Mouse (Mus musculus) embryonic facial prominence, embryonic 12.5 days (tissue): ENCODE measurements around the gene Zfp839. TPM values are rescaled to one million over a fixed set of nuclear protein-coding genes. Genes with fewer than 3 reads are reported as not detected.
A peak's percentile ranks its signal among the peaks of the same experiment; 100 is the strongest.
"Not testable (repeated sequence)": the region's sequence is repeated elsewhere in the genome, so short reads cannot be mapped to it uniquely, and the experiment has no call there.

Source experiments
- ATAC-seq: fragments of 200-750 bp; cut with Nextera tagmentation; 2 replicates; pipeline ENCODE4 v1.8.0; 2017; ENCODE audit not compliant: insufficient number of reproducible peaks, insufficient read depth, low FRiP score, low TSS enrichment
- H3K27ac ChIP-seq: fragments of 300-500 bp; sonication (generic); 2 replicates; pipeline ENCODE4 v1.5.1; 2016; ENCODE audit warnings: mild to moderate bottlenecking
- H3K27me3 ChIP-seq: fragments of 300-500 bp; sonication (generic); 2 replicates; pipeline ENCODE4 v1.6.1; 2016; ENCODE audit warnings: mild to moderate bottlenecking, moderate library complexity
- H3K36me3 ChIP-seq: fragments of 300-500 bp; sonication (generic); 2 replicates; pipeline ENCODE4 v1.6.1; 2016; ENCODE audit warnings: mild to moderate bottlenecking
- H3K4me1 ChIP-seq: fragments of 300-500 bp; sonication (generic); 2 replicates; pipeline ENCODE4 v1.6.1; 2016
- H3K4me2 ChIP-seq: fragments of 300-500 bp; sonication (generic); replicated peaks from 2 replicates; pipeline ENCODE4 v1.6.1; 2016; ENCODE audit warnings: mild to moderate bottlenecking, moderate library complexity
- H3K4me3 ChIP-seq: fragments of 300-500 bp; sonication (generic); 2 replicates; pipeline ENCODE4 v1.5.1; 2016; ENCODE audit warnings: mild to moderate bottlenecking
- H3K9ac ChIP-seq: fragments of 300-500 bp; sonication (generic); 2 replicates; pipeline ENCODE4 v1.6.1; 2016; ENCODE audit warnings: mild to moderate bottlenecking, moderate library complexity
- H3K9me3 ChIP-seq: fragments of 300-500 bp; sonication (generic); 2 replicates; pipeline ENCODE4 v1.6.1; 2016; ENCODE audit warnings: mild to moderate bottlenecking, moderate library complexity
- WGBS: fragments of 180-500 bp; shearing (Covaris S2); methylation state at CpG from one replicate; pipeline ENCODE4 v1.1.7; 2016; 5-methylcytosine and 5-hydroxymethylcytosine counted together
- polyA plus RNA-seq: library from polyadenylated mRNA; unstranded; fragments of >200 nt; fragmentation: Nextera tagmentation; extraction: Ambion mirVana; gene quantifications from 2 replicates; pipeline ENCODE4 v1.2.1, GENCODE M21; 2016

The Zfp839 gene
- polyA plus RNA-seq, 1 experiment from 2014 or later, result 9.0 TPM

DNA sequence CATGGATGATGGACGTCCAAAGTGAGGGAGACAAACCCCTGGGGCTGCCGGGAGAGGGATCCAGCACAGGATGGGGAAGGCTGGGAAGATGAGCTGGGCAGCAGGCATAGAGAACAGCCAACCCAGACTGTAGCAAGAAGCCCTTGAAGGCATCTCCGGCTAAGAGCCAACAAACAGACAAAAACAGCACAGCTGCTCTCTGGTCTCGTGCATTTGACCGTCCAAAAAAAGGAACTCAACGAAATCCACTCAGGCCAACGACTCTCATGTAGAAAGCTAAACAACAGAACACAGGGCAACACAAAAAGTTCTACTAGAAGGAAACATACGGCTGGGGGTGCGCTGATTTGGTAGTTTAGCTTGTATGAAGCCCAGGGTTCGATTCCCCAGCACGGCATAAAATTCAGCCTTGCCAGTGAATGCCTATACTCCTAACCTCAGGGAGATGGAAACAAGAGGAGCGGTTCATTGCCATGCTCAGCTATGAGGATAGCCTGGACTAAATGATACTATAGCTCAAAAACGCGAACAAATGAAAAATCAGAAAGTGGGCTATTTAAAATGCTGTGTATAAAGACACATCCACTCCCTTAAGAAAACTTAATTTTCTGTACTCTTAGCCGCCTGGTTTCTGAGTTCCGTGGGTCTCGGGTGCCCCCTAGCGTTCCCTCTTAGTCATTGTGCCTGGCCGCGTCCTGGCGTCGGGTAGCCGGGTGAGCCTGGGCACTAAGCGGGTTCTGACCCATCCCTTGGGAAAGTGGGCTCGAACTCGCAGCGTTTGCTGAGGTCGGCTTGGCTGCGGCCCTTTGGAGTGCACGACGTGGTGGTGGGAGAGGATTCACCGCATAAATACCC lies 6.6 kb upstream of the Zfp839 start:
- Histone ChIP-seq H3K27ac (no peak overlapping the region), H3K4me1 (peaks cover 10% of the 10 kb centered on the region; the same call in 1 of the 2 replicates), H3K4me2 (peak overlapping the region; percentile 59), H3K4me3 (peak overlapping the region; percentile 47), H3K9me3 (no peaks in the 10 kb centered on the region), H3K36me3 (no peaks in the 10 kb centered on the region), H3K27me3 (0 out of 2 replicates have a peak, but pooled peaks cover 6% of the 10 kb centered on the region), H3K9ac (peak overlapping the region; percentile 43)
- no peak for ATAC-seq
- 18% methylated on average over 32 of the region's 32 CpGs for WGBS

DNA sequence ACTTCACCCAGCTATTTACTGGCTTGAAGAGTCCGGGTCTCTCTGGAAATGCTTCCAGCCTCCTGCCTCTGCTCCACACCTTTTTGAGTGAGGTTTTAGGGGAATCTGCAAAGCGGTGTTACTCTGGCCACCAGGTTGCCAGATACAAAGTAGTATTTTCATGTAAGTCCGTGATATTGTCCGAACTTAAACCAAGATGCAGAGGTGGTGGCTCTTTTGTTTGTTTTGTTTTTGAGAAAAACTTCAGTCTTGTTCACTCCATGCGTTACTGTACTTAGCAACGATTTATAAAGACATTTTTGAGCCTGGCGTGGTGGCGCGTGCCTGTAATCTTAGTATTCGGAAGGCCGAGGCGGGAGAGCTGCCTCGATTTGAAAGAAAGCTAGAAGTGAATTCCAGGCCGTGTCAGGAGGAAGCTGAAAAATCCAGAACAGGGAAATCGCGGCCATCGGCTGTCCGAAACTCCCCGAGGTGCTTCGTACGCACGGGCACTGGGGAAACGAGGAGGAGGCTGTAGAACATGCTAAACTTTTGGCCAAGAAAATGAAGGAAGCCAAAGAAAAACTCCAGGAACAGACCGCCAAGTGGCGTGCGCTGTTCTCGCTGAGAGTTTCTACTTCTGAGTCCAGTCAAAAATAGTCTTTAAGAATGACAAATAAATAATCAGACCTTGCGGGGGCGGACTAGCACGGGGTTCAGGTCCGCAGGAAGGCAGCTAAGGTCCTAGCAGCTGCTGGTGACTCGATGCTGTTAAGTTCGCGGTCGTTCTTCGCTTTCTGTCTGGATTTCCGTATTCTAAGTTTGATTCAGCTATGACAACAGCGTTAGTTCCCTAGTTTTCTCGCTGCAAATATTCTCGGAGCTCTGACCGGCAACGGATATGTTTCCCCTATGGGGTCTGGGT lies 5.6 kb upstream of the Zfp839 start:
- 0 out of 2 replicates have a peak, but pooled peaks cover 6% of the 10 kb centered on the region for H3K27me3 ChIP-seq
- 0 out of 2 replicates have a peak overlapping the region, but pooled peaks have one; percentile 43 for H3K27ac ChIP-seq
- H3K4me3 ChIP-seq, result peak overlapping the region; percentile 47
- no peak for ATAC-seq
- WGBS, result 1% methylated on average over 42 of the region's 42 CpGs
- peaks cover 10% of the 10 kb centered on the region; the same call in 1 of the 2 replicates for H3K4me1 ChIP-seq
- peak overlapping the region; percentile 47 for H3K9ac ChIP-seq
- H3K36me3 ChIP-seq, result no peaks in the 10 kb centered on the region
- H3K4me2 ChIP-seq, result peak overlapping the region; percentile 59
- no peaks in the 10 kb centered on the region for H3K9me3 ChIP-seq

DNA sequence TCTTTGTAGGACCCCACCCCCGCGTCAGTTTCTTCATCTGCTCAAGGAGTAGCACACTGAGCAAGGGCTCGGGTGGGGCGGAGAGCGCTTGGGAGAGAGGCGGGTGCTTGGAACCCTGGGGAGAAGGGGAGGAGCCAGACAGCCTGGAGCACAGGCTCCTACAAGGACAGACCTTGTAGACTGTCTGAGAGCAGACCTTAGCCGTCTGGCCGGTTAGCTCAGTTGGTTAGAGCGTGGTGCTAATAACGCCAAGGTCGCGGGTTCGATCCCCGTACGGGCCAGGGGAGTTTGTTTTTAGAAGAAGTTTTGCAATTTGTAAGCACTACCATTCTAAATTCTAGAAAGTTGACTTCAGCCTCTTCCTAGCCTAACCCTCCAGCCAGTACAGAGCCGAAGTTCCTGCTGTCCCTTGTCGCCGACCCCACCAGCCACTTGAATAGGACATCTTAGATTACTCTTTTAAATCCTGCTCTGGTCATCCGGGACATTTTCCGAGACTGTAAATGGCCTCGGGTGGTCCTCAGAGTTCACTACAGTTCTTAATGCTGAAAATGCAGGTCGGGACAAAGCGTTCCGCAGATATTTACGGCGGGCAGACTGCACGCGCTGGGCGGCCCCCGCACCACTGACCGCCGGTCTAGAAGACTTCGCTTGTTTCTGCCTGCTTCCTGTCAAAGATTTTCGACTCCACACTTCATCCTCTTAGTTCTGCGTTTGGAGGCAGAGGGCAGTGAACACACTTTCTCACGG lies 4.7 kb upstream of the Zfp839 start:
- H3K9me3 ChIP-seq, result no peaks in the 10 kb centered on the region
- under 1% methylated on average over 36 of the region's 36 CpGs for WGBS
- 0 out of 2 replicates have a peak overlapping the region, but pooled peaks have one; percentile 43 for H3K27ac ChIP-seq
- peak; percentile 82 for ATAC-seq
- H3K4me1 ChIP-seq, result peaks cover 6% of the 10 kb centered on the region; the same call in 1 of the 2 replicates
- no peaks in the 10 kb centered on the region for H3K36me3 ChIP-seq
- peak overlapping the region; percentile 47 for H3K4me3 ChIP-seq
- H3K27me3 ChIP-seq, result 0 out of 2 replicates have a peak, but pooled peaks cover 6% of the 10 kb centered on the region
- peak overlapping the region; percentile 47 for H3K9ac ChIP-seq
- H3K4me2 ChIP-seq, result peak overlapping the region; percentile 59

DNA sequence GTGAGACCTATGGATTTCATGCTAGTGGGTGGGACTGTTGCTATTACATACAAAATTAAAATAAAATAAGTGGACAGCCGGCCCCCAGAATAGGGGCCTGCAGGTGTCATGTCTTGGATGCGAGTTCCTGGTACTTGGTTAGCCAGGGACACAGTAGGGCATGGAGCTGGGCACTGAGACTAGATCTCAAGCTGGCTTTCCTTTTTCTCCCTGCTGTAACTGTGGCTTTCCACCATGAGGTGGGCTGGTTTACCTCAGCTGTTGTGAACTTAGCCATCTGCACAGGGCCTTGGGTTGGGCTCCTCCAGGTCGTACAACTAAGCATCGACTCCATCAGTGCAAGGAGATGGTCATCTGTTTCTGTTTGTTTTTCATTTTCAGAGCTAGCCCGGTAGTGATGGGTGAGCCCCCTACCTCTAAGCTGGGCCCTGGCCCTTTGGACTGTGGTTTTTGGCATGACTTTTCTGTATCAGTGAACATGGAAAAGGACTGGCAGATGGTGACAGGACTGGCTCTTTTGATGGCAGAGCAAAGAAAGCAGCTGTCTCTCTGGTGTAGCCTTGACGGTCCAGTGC lies 3.8 kb upstream of the Zfp839 start:
- no peak for ATAC-seq
- WGBS, result 72% methylated on average over 6 of the region's 6 CpGs
- peak overlapping the region; percentile 31; the same call in 1 of the 2 replicates for H3K9ac ChIP-seq
- H3K36me3 ChIP-seq, result no peaks in the 10 kb centered on the region
- peak overlapping the region; percentile 47 for H3K4me3 ChIP-seq
- peak overlapping the region; percentile 59 for H3K4me2 ChIP-seq
- 0 out of 2 replicates have a peak, but pooled peaks cover 6% of the 10 kb centered on the region for H3K27me3 ChIP-seq
- no peaks in the 10 kb centered on the region for H3K9me3 ChIP-seq
- peaks cover 12% of the 10 kb centered on the region for H3K4me1 ChIP-seq
- no peak overlapping the region for H3K27ac ChIP-seq

DNA sequence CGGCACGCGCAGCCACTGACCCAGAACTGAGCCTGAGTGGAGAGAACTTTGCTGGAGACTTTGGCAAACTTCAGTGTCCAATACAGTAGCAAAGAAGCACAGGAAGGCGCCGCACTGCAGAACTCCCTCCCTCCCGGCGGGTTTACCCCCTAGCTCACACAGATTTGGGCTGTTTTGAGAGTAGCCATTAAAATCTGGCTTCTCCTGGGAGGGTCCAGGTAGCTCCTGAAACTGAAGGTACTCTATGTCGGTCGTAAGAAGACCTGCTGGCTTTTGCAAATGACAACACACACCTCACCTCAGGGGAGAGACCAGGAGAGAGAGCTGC lies 840 bp downstream of the Zfp839 start:
- Histone ChIP-seq H3K36me3 (peaks cover 13% of the 10 kb centered on the region), H3K4me2 (peak overlapping the region; percentile 79), H3K9me3 (no peaks in the 10 kb centered on the region), H3K9ac (peak overlapping the region; percentile 95), H3K4me3 (peak overlapping the region; percentile 93), H3K27me3 (0 out of 2 replicates have a peak, but pooled peaks cover 5% of the 10 kb centered on the region), H3K4me1 (peaks cover 12% of the 10 kb centered on the region), H3K27ac (peak overlapping the region; percentile 80)
- no peak for ATAC-seq
- WGBS, result 17% methylated on average over 9 of the region's 9 CpGs

DNA sequence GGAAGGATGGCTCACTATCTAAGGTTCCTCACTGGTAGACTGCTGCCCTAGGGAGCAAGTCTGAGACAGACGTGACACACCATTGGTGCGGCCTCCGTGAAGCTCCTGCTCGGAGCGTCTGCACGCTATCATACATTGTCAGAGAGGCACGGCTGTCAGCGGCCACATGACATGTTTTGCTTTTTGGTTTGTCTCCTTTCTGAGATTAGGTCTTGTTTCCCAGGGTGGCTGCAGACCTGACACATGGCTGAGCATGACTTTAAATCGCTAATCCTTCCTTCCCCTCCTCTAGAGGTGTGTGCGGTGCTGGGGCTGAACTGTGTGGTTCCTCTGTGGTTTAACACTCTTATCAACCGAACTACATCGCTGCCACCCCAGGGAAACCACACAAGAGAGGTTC lies 1.4 kb downstream of the Zfp839 start:
- WGBS, result 86% methylated on average over 12 of the region's 12 CpGs
- Histone ChIP-seq H3K27me3 (no peaks in the 10 kb centered on the region), H3K9ac (peak overlapping the region; percentile 95; the same call in 1 of the 2 replicates), H3K4me2 (peak overlapping the region; percentile 79), H3K36me3 (peaks cover 18% of the 10 kb centered on the region), H3K9me3 (no peaks in the 10 kb centered on the region), H3K4me1 (peaks cover 7% of the 10 kb centered on the region), H3K27ac (no peak overlapping the region), H3K4me3 (peak overlapping the region; percentile 93)
- no peak for ATAC-seq

DNA sequence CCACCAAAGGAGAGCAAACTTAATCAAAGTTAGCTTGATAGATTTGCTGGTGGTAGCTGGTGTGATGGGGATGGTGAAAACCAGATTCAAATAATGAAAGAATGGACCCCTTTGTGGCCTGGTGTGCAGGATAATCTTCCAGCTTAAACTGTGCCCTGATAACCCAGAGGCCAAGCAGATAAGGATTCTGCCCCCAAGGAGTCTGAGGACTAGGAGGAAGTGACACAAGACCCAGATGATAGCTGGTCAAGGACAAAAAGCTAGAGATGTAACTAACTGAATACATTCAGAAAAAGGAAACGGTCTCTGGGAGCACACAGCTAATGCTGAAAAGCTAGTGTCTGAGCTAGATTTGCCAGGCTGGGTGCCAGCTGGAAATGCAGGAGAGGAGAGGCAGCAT lies 1.9 kb downstream of the Zfp839 start:
- Histone ChIP-seq H3K4me2 (no peak overlapping the region), H3K9me3 (no peaks in the 10 kb centered on the region), H3K9ac (no peak overlapping the region), H3K27ac (no peak overlapping the region), H3K4me3 (no peak overlapping the region), H3K36me3 (peaks cover 20% of the 10 kb centered on the region), H3K27me3 (no peaks in the 10 kb centered on the region), H3K4me1 (peaks cover 7% of the 10 kb centered on the region)
- 90% methylated on average over 1 of the region's 1 CpGs for WGBS
- no peak for ATAC-seq

DNA sequence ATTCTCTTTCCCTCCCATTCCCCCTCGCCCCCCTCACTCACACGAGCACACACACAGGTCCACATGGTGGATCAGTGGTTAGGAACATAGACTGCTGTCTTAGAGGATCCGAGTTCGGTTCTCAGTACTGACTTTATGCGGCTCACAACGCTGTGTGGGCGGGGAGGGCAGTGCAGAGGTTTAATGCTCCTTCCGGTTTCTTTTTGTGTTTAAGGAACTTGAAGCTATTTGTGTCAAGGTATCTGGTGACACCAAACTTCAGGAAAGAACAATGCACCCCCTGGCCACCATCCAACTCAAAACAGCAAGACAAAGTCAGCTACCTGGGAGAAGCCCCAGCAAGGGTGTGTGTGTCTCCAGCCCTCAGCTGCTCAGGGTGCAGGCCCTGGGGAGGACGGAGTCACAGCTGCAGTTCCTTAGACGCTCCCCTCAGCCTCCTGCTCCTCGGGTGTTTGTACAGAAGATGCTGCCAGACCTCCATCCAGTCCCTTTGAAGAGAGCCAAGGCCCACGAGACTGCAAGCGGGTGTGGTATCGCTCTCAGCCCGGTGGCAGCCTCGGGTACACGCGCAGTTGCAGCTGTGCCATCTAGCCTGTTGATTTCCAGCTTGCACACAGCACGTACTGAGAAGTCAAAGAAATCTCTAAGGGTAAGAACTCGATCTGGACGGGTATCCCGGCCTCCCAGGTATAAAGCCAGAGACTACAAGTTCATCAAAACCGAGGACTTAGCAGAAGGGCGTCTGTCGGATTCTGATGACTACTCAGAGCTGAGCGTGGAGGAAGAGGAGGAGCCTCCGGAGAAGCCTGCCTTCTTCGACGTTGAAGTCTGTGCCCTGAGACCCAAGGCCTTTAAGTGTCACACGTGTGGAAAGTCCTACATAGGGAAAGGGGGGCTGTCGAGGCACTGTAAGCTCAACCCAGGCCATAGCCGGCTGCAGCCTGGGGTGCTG lies 5.0 kb downstream of the Zfp839 start:
- Histone ChIP-seq H3K27ac (0 out of 2 replicates have a peak overlapping the region, but pooled peaks have one; percentile 1), H3K9me3 (no peaks in the 10 kb centered on the region), H3K4me1 (peaks cover 7% of the 10 kb centered on the region), H3K9ac (no peak overlapping the region; the same call in 1 of the 2 replicates), H3K27me3 (no peaks in the 10 kb centered on the region), H3K36me3 (peaks cover 25% of the 10 kb centered on the region), H3K4me3 (no peak overlapping the region), H3K4me2 (no peak overlapping the region)
- ATAC-seq, result no peak
- WGBS, result 87% methylated on average over 32 of the region's 32 CpGs

DNA sequence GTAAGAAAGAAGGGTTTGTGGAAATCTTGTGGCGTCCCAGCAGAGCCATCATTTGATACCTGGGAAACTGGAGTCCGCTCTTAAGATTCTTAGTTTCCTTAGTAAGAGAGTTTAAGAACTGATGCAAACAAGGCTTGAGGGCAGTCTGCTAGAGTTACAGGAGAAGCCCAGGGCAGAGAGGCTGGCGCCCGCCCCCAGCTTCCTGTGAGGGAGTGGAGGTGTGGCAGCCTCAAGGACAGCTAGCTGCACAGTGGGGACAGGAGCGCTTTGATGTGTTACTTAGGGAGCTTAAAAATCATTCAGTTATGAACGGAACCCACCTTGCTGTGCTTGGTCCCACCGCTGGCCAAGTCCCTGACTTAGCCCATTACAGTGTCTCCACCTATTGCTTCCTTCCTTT lies 7.1 kb downstream of the Zfp839 start:
- H3K27ac ChIP-seq, result no peak overlapping the region
- H3K9me3 ChIP-seq, result no peaks in the 10 kb centered on the region
- no peak overlapping the region for H3K4me2 ChIP-seq
- H3K4me3 ChIP-seq, result no peak overlapping the region
- 57% methylated on average over 7 of the region's 7 CpGs for WGBS
- H3K27me3 ChIP-seq, result no peaks in the 10 kb centered on the region
- peaks cover 41% of the 10 kb centered on the region for H3K36me3 ChIP-seq
- no peak overlapping the region for H3K9ac ChIP-seq
- H3K4me1 ChIP-seq, result no peaks in the 10 kb centered on the region
- no peak for ATAC-seq

DNA sequence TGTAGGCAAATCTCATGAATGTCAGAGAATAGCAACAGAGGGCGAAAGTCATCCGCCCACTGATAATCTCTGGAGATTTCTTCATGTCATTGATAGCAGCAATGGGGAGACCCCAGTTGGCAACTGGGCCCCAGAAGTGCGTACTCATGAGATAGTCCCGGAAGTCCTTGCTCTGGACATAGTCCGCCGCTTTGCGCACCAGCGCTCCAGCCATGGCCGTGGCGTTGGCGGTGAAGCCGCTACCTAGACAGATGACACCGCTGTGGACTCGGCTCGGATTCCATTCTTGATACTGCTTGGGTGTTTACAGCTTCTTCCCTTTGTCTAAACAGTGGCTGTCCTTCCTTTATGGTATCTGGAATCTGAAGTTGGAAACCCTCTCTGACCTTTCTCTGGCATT lies 8.6 kb downstream of the Zfp839 start:
- not testable (repeated sequence) for H3K9ac ChIP-seq, H3K4me2 ChIP-seq, H3K4me1 ChIP-seq, H3K27me3 ChIP-seq, ATAC-seq, H3K27ac ChIP-seq, H3K4me3 ChIP-seq, H3K9me3 ChIP-seq
- 95% methylated on average over 15 of the region's 15 CpGs for WGBS
- H3K36me3 ChIP-seq, result peaks cover 46% of the 10 kb centered on the region
